Mouse (Mus musculus) adrenal gland (tissue): ENCODE data around the gene Klhdc3.

Experiments used
- intact Hi-C: fragments of 180-260 bp; cut with DNase I; formaldehyde crosslinking; loops from one replicate; pipeline ENCODE4 v1.15.1; 2025

Klhdc3 gene

GRCm38 (mm10) chr17:46703971-46704886 lies 23.5 kb upstream of the Klhdc3 start:
- intact Hi-C loops: loop anchor here (10.0 kb wide), 1 partner anchor 49 kb away; the partner anchor contains the start of gene Cul7

- intact Hi-C loops: loop anchor here (10.0 kb wide), 1 partner anchor 48 kb away; the partner anchor contains the start of gene Cul7
Observed at GRCm38 (mm10) chr17:46702506-46702905, 21.8 kb upstream of the Klhdc3 start.

GRCm38 (mm10) chr17:46702100-46702499 lies 21.4 kb upstream of the Klhdc3 start:
- intact Hi-C loops: loop anchor here (10.0 kb wide), 1 partner anchor 47 kb away; the partner anchor contains the start of gene Cul7

- intact Hi-C loops: loop anchor here (10.0 kb wide), 1 partner anchor 47 kb away; the partner anchor contains the start of gene Cul7
Observed at GRCm38 (mm10) chr17:46701489-46701888, 20.8 kb upstream of the Klhdc3 start.

GRCm38 (mm10) chr17:46699912-46700311 lies 19.2 kb upstream of the Klhdc3 start:
- intact Hi-C loops: loop anchor here (10.0 kb wide), 1 partner anchor 45 kb away; the partner anchor contains the start of gene Cul7

GRCm38 (mm10) chr17:46699245-46699644 lies 18.5 kb upstream of the Klhdc3 start:
- intact Hi-C loops: no loop called here

- intact Hi-C loops: no loop called here
Observed at GRCm38 (mm10) chr17:46698515-46698914, 17.8 kb upstream of the Klhdc3 start.

- intact Hi-C loops: no loop called here
Observed at GRCm38 (mm10) chr17:46694517-46695063, 13.9 kb upstream of the Klhdc3 start.

- intact Hi-C loops: no loop called here
Observed at GRCm38 (mm10) chr17:46691390-46691789, 10.7 kb upstream of the Klhdc3 start.

- intact Hi-C loops: no loop called here
Observed at GRCm38 (mm10) chr17:46690665-46691064, 10.0 kb upstream of the Klhdc3 start.

GRCm38 (mm10) chr17:46685913-46686312 lies 5.2 kb upstream of the Klhdc3 start:
- intact Hi-C loops: no loop called here

GRCm38 (mm10) chr17:46682654-46683389 lies 2.1 kb upstream of the Klhdc3 start:
- intact Hi-C loops: no loop called here

GRCm38 (mm10) chr17:46681466-46682118 lies 878 bp upstream of the Klhdc3 start:
- intact Hi-C loops: no loop called here

GRCm38 (mm10) chr17:46679843-46680759 lies 613 bp downstream of the Klhdc3 start:
- intact Hi-C loops: loop anchor here (5.0 kb wide), 1 partner anchor 32 kb away; the partner anchor contains the start of gene Pex6

GRCm38 (mm10) chr17:46678911-46679310 lies 1.8 kb downstream of the Klhdc3 start:
- intact Hi-C loops: loop anchor here (5.0 kb wide), 1 partner anchor 33 kb away; the partner anchor contains the start of gene Pex6

GRCm38 (mm10) chr17:46678416-46678815 lies 2.3 kb downstream of the Klhdc3 start, which contains the start of gene Mea1:
Mea1 (plus strand) TSS chr17:46678793.
- intact Hi-C loops: loop anchor here (5.0 kb wide), 1 partner anchor 34 kb away; the partner anchor contains the start of gene Pex6

GRCm38 (mm10) chr17:46674530-46675283 lies 6.0 kb downstream of the Klhdc3 start:
- intact Hi-C loops: loop anchor here (5.0 kb wide), 1 partner anchor 38 kb away; the partner anchor contains the start of gene Pex6

- intact Hi-C loops: no loop called here
Observed at GRCm38 (mm10) chr17:46673850-46674529, 6.7 kb downstream of the Klhdc3 start, which contains the start of gene Rrp36. Rrp36 (minus strand) TSS chr17:46674352.
